Mouse (Mus musculus) hindbrain, embryonic 14.5 days (tissue): ENCODE results near the gene Auts2. TPM values are rescaled to one million over a fixed set of nuclear protein-coding genes. Genes with fewer than 3 reads are reported as not detected.

ENCODE experiments used
- ATAC-seq: fragments of 200-750 bp; cut with Nextera tagmentation; 2 replicates; pipeline ENCODE4 v1.8.0; 2017; ENCODE audit warnings: moderate number of reproducible peaks, mild to moderate bottlenecking, moderate TSS enrichment, moderate library complexity; ENCODE audit not compliant: low FRiP score
- DNase-seq: peaks from one replicate; pipeline ENCODE4 v3.0.0-alpha.2; 2015; ENCODE audit warnings: low spot score
- H3K27ac ChIP-seq: fragments of 300-500 bp; sonication (generic); 2 replicates; pipeline ENCODE4 v1.5.1; 2014; ENCODE audit warnings: mild to moderate bottlenecking, moderate library complexity
- H3K27me3 ChIP-seq: fragments of 300-500 bp; sonication (generic); 2 replicates; pipeline ENCODE4 v1.6.1; 2014; ENCODE audit warnings: mild to moderate bottlenecking, low read length, mixed read lengths; ENCODE audit not compliant: control insufficient read depth, insufficient read depth
- H3K36me3 ChIP-seq: fragments of 300-500 bp; sonication (generic); replicated peaks from 2 replicates; pipeline ENCODE4 v1.6.1; 2014; ENCODE audit not compliant: control insufficient read depth, insufficient read depth
- H3K4me1 ChIP-seq: fragments of 300-500 bp; sonication (generic); replicated peaks from 2 replicates; pipeline ENCODE4 v1.6.1; 2014; ENCODE audit warnings: antibody characterized with exemption, low read length, mixed read lengths; ENCODE audit not compliant: control insufficient read depth, insufficient read depth
- H3K4me2 ChIP-seq: fragments of 300-500 bp; sonication (generic); replicated peaks from 2 replicates; pipeline ENCODE4 v1.6.1; 2014; ENCODE audit warnings: mild to moderate bottlenecking, moderate library complexity
- H3K4me3 ChIP-seq: fragments of 300-500 bp; sonication (generic); replicated peaks from 2 replicates; pipeline ENCODE4 v1.5.1; 2014; ENCODE audit warnings: mild to moderate bottlenecking, low read length
- H3K9ac ChIP-seq: fragments of 300-500 bp; sonication (generic); 2 replicates; pipeline ENCODE4 v1.6.1; 2014
- H3K9me3 ChIP-seq: fragments of 300-500 bp; sonication (generic); 2 replicates; pipeline ENCODE4 v1.6.1; 2016; ENCODE audit warnings: low read length; ENCODE audit not compliant: control insufficient read depth
- WGBS: fragments of 180-500 bp; shearing (Covaris S2); extraction: QIAGEN DNeasy Blood & Tissue Kit; methylation state at CpG from one replicate; pipeline ENCODE4 v1.1.7; 2014; 5-methylcytosine and 5-hydroxymethylcytosine counted together
- polyA plus RNA-seq: library from polyadenylated mRNA; unstranded; fragments of >200 nt; fragmentation: Nextera tagmentation; extraction: Ambion mirVana; gene quantifications from 2 replicates; pipeline ENCODE4 v1.2.1, GENCODE M21; 2014

Auts2 gene
- polyA plus RNA-seq, 1 experiment from 2014 or later: 61.8 TPM

- no peak for ATAC-seq
These were observed 287.6 kb downstream of the Auts2 start for GRCm38 (mm10) chr5:132255579-132255978.

GRCm38 (mm10) chr5:132249523-132249922 is 293.6 kb downstream of the Auts2 start:
- no peak overlapping the region for H3K4me2 ChIP-seq
- H3K9me3 ChIP-seq: no peaks in the 10 kb centered on the region
- H3K27ac ChIP-seq: no peak overlapping the region
- no peak overlapping the region for H3K4me3 ChIP-seq
- DNase-seq (no peak), ATAC-seq (no peak)
- no peak overlapping the region for H3K9ac ChIP-seq
- WGBS: 51% methylated on average over 11 of the region's 11 CpGs
- H3K4me1 ChIP-seq: peaks cover 21% of the 10 kb centered on the region
- H3K36me3 ChIP-seq: no peaks in the 10 kb centered on the region
- no peaks in the 10 kb centered on the region for H3K27me3 ChIP-seq

More at GRCm38 (mm10) chr5:132255579-132255978, 287.6 kb downstream of the Auts2 start:
- no peaks in the 10 kb centered on the region for H3K36me3 ChIP-seq
- no peak overlapping the region for H3K4me3 ChIP-seq
- WGBS: 86% methylated on average over 8 of the region's 8 CpGs
- H3K4me2 ChIP-seq: no peak overlapping the region
- no peak overlapping the region for H3K27ac ChIP-seq
- no peak for DNase-seq
- H3K27me3 ChIP-seq: no peaks in the 10 kb centered on the region
- H3K9me3 ChIP-seq: no peaks in the 10 kb centered on the region
- no peaks in the 10 kb centered on the region; the same call in 1 of the 2 replicates for H3K4me1 ChIP-seq
- H3K9ac ChIP-seq: no peak overlapping the region

- no peak for DNase-seq
- Histone ChIP-seq H3K27me3 (no peaks in the 10 kb centered on the region), H3K9me3 (no peaks in the 10 kb centered on the region), H3K9ac (no peak overlapping the region), H3K27ac (no peak overlapping the region), H3K4me1 (peaks cover 21% of the 10 kb centered on the region), H3K4me3 (no peak overlapping the region), H3K4me2 (no peak overlapping the region), H3K36me3 (no peaks in the 10 kb centered on the region)
- 61% methylated on average over 7 of the region's 7 CpGs for WGBS
- no peak for ATAC-seq
These were observed 295.1 kb downstream of the Auts2 start for GRCm38 (mm10) chr5:132248069-132248468.

- Histone ChIP-seq H3K9ac (no peak overlapping the region), H3K27ac (no peak overlapping the region), H3K36me3 (no peaks in the 10 kb centered on the region), H3K4me1 (peaks cover 13% of the 10 kb centered on the region), H3K9me3 (no peaks in the 10 kb centered on the region), H3K27me3 (no peaks in the 10 kb centered on the region), H3K4me3 (no peak overlapping the region), H3K4me2 (no peak overlapping the region)
- 69% methylated on average over 5 of the region's 5 CpGs for WGBS
- ATAC-seq: no peak
- DNase-seq: no peak
These were observed 307.7 kb downstream of the Auts2 start for GRCm38 (mm10) chr5:132235460-132235859.

- no peak overlapping the region for H3K4me3 ChIP-seq
- no peak for ATAC-seq
- H3K27ac ChIP-seq: no peak overlapping the region
- 62% methylated on average over 7 of the region's 7 CpGs for WGBS
- DNase-seq: no peak
- no peaks in the 10 kb centered on the region for H3K27me3 ChIP-seq
- no peaks in the 10 kb centered on the region for H3K36me3 ChIP-seq
- peaks cover 23% of the 10 kb centered on the region for H3K4me1 ChIP-seq
- H3K9me3 ChIP-seq: no peaks in the 10 kb centered on the region
- H3K9ac ChIP-seq: no peak overlapping the region
- no peak overlapping the region for H3K4me2 ChIP-seq
These were observed 308.7 kb downstream of the Auts2 start for GRCm38 (mm10) chr5:132234471-132234870.

- peak; percentile 40; the same call in 1 of the 2 replicates for ATAC-seq
- peaks cover 28% of the 10 kb centered on the region for H3K4me1 ChIP-seq
- no peak overlapping the region for H3K4me3 ChIP-seq
- H3K36me3 ChIP-seq: no peaks in the 10 kb centered on the region
- no peak overlapping the region; the same call in 1 of the 2 replicates for H3K4me2 ChIP-seq
- no peak overlapping the region for H3K9ac ChIP-seq
- peak; percentile 86 for DNase-seq
- no peak overlapping the region for H3K27ac ChIP-seq
- no peaks in the 10 kb centered on the region for H3K9me3 ChIP-seq
- no peaks in the 10 kb centered on the region for H3K27me3 ChIP-seq
- 41% methylated on average over 10 of the region's 10 CpGs for WGBS
These were observed 311.7 kb downstream of the Auts2 start for GRCm38 (mm10) chr5:132231280-132232047.

GRCm38 (mm10) chr5:132229644-132230357 is 313.3 kb downstream of the Auts2 start:
- Histone ChIP-seq H3K36me3 (no peaks in the 10 kb centered on the region), H3K4me1 (peaks cover 28% of the 10 kb centered on the region), H3K9ac (no peak overlapping the region), H3K4me2 (peak overlapping the region; percentile 1; the same call in 1 of the 2 replicates), H3K9me3 (no peaks in the 10 kb centered on the region), H3K4me3 (no peak overlapping the region), H3K27ac (no peak overlapping the region), H3K27me3 (no peaks in the 10 kb centered on the region)
- DNase-seq: peak; percentile 71
- ATAC-seq: peak; percentile 79; the same call in 1 of the 2 replicates
- 21% methylated on average over 8 of the region's 8 CpGs for WGBS

GRCm38 (mm10) chr5:132229023-132229422 is 314.1 kb downstream of the Auts2 start:
- H3K27me3 ChIP-seq: no peaks in the 10 kb centered on the region
- 63% methylated on average over 1 of the region's 1 CpGs for WGBS
- H3K27ac ChIP-seq: no peak overlapping the region
- no peak for ATAC-seq
- DNase-seq: no peak
- no peak overlapping the region for H3K4me2 ChIP-seq
- no peaks in the 10 kb centered on the region for H3K36me3 ChIP-seq
- H3K4me1 ChIP-seq: peaks cover 24% of the 10 kb centered on the region
- H3K4me3 ChIP-seq: no peak overlapping the region
- no peak overlapping the region for H3K9ac ChIP-seq
- H3K9me3 ChIP-seq: no peaks in the 10 kb centered on the region

GRCm38 (mm10) chr5:132220376-132220930 is 322.7 kb downstream of the Auts2 start:
- no peak overlapping the region for H3K4me3 ChIP-seq
- H3K36me3 ChIP-seq: no peaks in the 10 kb centered on the region
- H3K4me1 ChIP-seq: no peaks in the 10 kb centered on the region
- no peak overlapping the region for H3K9ac ChIP-seq
- no peaks in the 10 kb centered on the region for H3K9me3 ChIP-seq
- no peak overlapping the region for H3K27ac ChIP-seq
- H3K27me3 ChIP-seq: no peaks in the 10 kb centered on the region
- DNase-seq (no peak), ATAC-seq (no peak)
- 85% methylated on average over 12 of the region's 12 CpGs for WGBS
- no peak overlapping the region for H3K4me2 ChIP-seq
